Mouse (Mus musculus) olfactory bulb, adult 2 months (tissue): ENCODE measurements around the gene Tmem116. TPM values are rescaled to one million over a fixed set of nuclear protein-coding genes. Genes with fewer than 3 reads are reported as not detected.
"Not testable (repeated sequence)": the region's sequence is repeated elsewhere in the genome, so short reads cannot be mapped to it uniquely, and the experiment has no call there.

Experiments
- H3K27ac ChIP-seq: fragments of 200-500 bp; 2 replicates; pipeline ENCODE4 v1.5.1; 2012; ENCODE audit warnings: low read depth, low read length; ENCODE audit not compliant: insufficient read depth
- H3K4me1 ChIP-seq: fragments of 200-500 bp; 2 replicates; pipeline ENCODE4 v1.6.1; 2012; ENCODE audit warnings: low read length; ENCODE audit not compliant: control insufficient read depth, insufficient read depth
- H3K4me3 ChIP-seq: fragments of 200-500 bp; 2 replicates; pipeline ENCODE4 v1.5.1; 2012; ENCODE audit warnings: mild to moderate bottlenecking, low read depth, low read length, moderate library complexity; ENCODE audit not compliant: insufficient read depth
- CTCF ChIP-seq: fragments of 200-500 bp; IDR thresholded peaks from 2 replicates; pipeline ENCODE4 v1.5.1; 2012; ENCODE audit warnings: low read depth, mild to moderate bottlenecking, low read length, moderate library complexity; ENCODE audit not compliant: insufficient read depth
- POLR2A ChIP-seq: fragments of 200-500 bp; IDR thresholded peaks from 2 replicates; pipeline ENCODE4 v1.6.1; 2012; ENCODE audit warnings: mild to moderate bottlenecking, low read depth, low read length, moderate library complexity; ENCODE audit not compliant: insufficient read depth
- WGBS: fragments of 180-500 bp; shearing (Covaris S2); methylation state at CpG from one replicate; pipeline ENCODE4 v1.1.7; 2018; 5-methylcytosine and 5-hydroxymethylcytosine counted together
- polyA plus RNA-seq: library from polyadenylated mRNA; stranded (reverse); fragments of >200 nt; gene quantifications from 2 replicates; pipeline ENCODE4 v1.2.4, GENCODE M21; 2012; ENCODE audit warnings: low replicate concordance; ENCODE audit not compliant: missing spikeins, insufficient read depth, insufficient read length

The Tmem116 gene
- polyA plus RNA-seq, 1 experiment = not detected

GRCm38 (mm10) chr5:121477680-121478079 lies 26.0 kb downstream of the Tmem116 start:
- no peak for TF ChIP-seq CTCF
- TF ChIP-seq POLR2A = no peak
- 27% methylated on average over 3 of the region's 3 CpGs for WGBS
- Histone ChIP-seq H3K27ac (no peak overlapping the region), H3K4me3 (no peak overlapping the region), H3K4me1 (no peaks in the 10 kb centered on the region)

- no peak overlapping the region for H3K4me3 ChIP-seq
- 79% methylated on average over 5 of the region's 5 CpGs for WGBS
- H3K4me1 ChIP-seq = no peaks in the 10 kb centered on the region
- TF ChIP-seq CTCF = no peak
- no peak for TF ChIP-seq POLR2A
- no peak overlapping the region for H3K27ac ChIP-seq
Observed at GRCm38 (mm10) chr5:121484801-121485200, 33.1 kb downstream of the Tmem116 start.

GRCm38 (mm10) chr5:121493305-121493704 lies 41.6 kb downstream of the Tmem116 start:
- Histone ChIP-seq H3K4me1 (no peaks in the 10 kb centered on the region), H3K27ac (no peak overlapping the region), H3K4me3 (no peak overlapping the region)
- no peak for TF ChIP-seq POLR2A
- TF ChIP-seq CTCF = no peak
- 73% methylated on average over 8 of the region's 8 CpGs for WGBS

GRCm38 (mm10) chr5:121500719-121501118 lies 49.0 kb downstream of the Tmem116 start:
- TF ChIP-seq CTCF (no peak), POLR2A (no peak)
- WGBS = 75% methylated on average over 7 of the region's 7 CpGs

GRCm38 (mm10) chr5:121501424-121501996 lies 49.8 kb downstream of the Tmem116 start:
- H3K4me1 ChIP-seq, H3K4me3 ChIP-seq, H3K27ac ChIP-seq: not testable (repeated sequence)
- 84% methylated on average over 11 of the region's 17 CpGs for WGBS

More at GRCm38 (mm10) chr5:121500719-121501118, 49.0 kb downstream of the Tmem116 start:
- Histone ChIP-seq H3K4me1 (no peaks in the 10 kb centered on the region), H3K4me3 (no peak overlapping the region), H3K27ac (no peak overlapping the region)

- TF ChIP-seq CTCF = no peak
- no peak within 1 kb of the TSS for H3K4me3 ChIP-seq
- WGBS = 95% methylated on average over 3 of the region's 3 CpGs
Observed at GRCm38 (mm10) chr5:121503231-121503630, 51.5 kb downstream of the Tmem116 start, which contains the start of gene Adam1b. Gene Adam1b, minus strand, starts transcription at chr5:121503435.

GRCm38 (mm10) chr5:121506846-121507245 lies 55.2 kb downstream of the Tmem116 start:
- H3K4me3 ChIP-seq = no peak overlapping the region
- WGBS = 82% methylated on average over 1 of the region's 1 CpGs
- no peaks in the 10 kb centered on the region for H3K4me1 ChIP-seq
- TF ChIP-seq POLR2A = no peak
- no peak for TF ChIP-seq CTCF
- no peak overlapping the region for H3K27ac ChIP-seq

More at GRCm38 (mm10) chr5:121503231-121503630, 51.5 kb downstream of the Tmem116 start, which contains the start of gene Adam1b:
- Histone ChIP-seq H3K4me1 (no peaks in the 10 kb centered on the region), H3K27ac (no peak within 1 kb of the TSS)

GRCm38 (mm10) chr5:121510009-121510408 lies 58.3 kb downstream of the Tmem116 start:
- Histone ChIP-seq H3K4me3 (no peak overlapping the region), H3K27ac (no peak overlapping the region), H3K4me1 (no peaks in the 10 kb centered on the region)
- TF ChIP-seq CTCF (no peak), POLR2A (no peak)
- WGBS = 72% methylated on average over 7 of the region's 7 CpGs

- WGBS = 93% methylated on average over 9 of the region's 9 CpGs
- H3K4me3 ChIP-seq = no peak overlapping the region
- no peak overlapping the region for H3K27ac ChIP-seq
- no peak for TF ChIP-seq POLR2A
- TF ChIP-seq CTCF = no peak
- no peaks in the 10 kb centered on the region for H3K4me1 ChIP-seq
Observed at GRCm38 (mm10) chr5:121518983-121519382, 67.3 kb downstream of the Tmem116 start.

- WGBS = 93% methylated on average over 11 of the region's 17 CpGs
- H3K27ac ChIP-seq, H3K4me3 ChIP-seq, H3K4me1 ChIP-seq: not testable (repeated sequence)
Observed at GRCm38 (mm10) chr5:121519758-121520157, 68.1 kb downstream of the Tmem116 start.
